Mouse (Mus musculus) MEL (cell line): Measurements from ENCODE around the gene Arhgef33. TPM values are rescaled to one million over a fixed set of nuclear protein-coding genes. Genes with fewer than 3 reads are reported as not detected.

ENCODE experiments used
- DNase-seq: peaks from one replicate; pipeline ENCODE4 v3.0.0; 2011; ENCODE audit warnings: low read depth, low spot score
- H3K27ac ChIP-seq: 2 replicates; pipeline ENCODE4 v1.5.1; 2012; ENCODE audit warnings: low read depth, mild to moderate bottlenecking, control low read depth, low read length, moderate library complexity; ENCODE audit not compliant: control insufficient read depth
- H3K27me3 ChIP-seq, 2 experiments: fragments of 150-350 bp in 1 of 2; sonication (generic) in 1 of 2; 2 replicates each; pipeline ENCODE4 v1.6.1; 2012; ENCODE audit warnings: low read length in 2 of 2, mild to moderate bottlenecking in 2 of 2, improper control_type of control experiment in 1 of 2, moderate library complexity in 1 of 2; ENCODE audit not compliant: insufficient read depth in 2 of 2, control insufficient read depth in 1 of 2
- H3K36me3 ChIP-seq, 2 experiments: 2 replicates each; pipeline ENCODE4 v1.6.1; 2012 to 2014; ENCODE audit warnings: low read length in 2 of 2, improper control_type of control experiment in 1 of 2, inconsistent platforms in 1 of 2, mild to moderate bottlenecking in 1 of 2; ENCODE audit not compliant: insufficient read depth in 2 of 2, control insufficient read depth in 1 of 2
- H3K4me1 ChIP-seq, 2 experiments: fragments of 150-350 bp in 1 of 2; sonication (generic) in 1 of 2; 2 replicates each; pipeline ENCODE4 v1.6.1; 2012; ENCODE audit warnings: low read length in 2 of 2, improper control_type of control experiment in 1 of 2, mild to moderate bottlenecking in 1 of 2; ENCODE audit not compliant: insufficient read depth in 2 of 2, control insufficient read depth in 1 of 2
- H3K4me3 ChIP-seq, 2 experiments: fragments of 150-350 bp in 1 of 2; sonication (generic) in 1 of 2; 2 replicates each; pipeline ENCODE4 v1.5.1; 2012; ENCODE audit warnings: low read depth in 2 of 2, low read length in 2 of 2, mild to moderate bottlenecking in 2 of 2, moderate library complexity in 2 of 2, control low read depth in 1 of 2, improper control_type of control experiment in 1 of 2; ENCODE audit not compliant: control insufficient read depth in 1 of 2, insufficient read depth in 1 of 2
- H3K79me2 ChIP-seq: 2 replicates; pipeline ENCODE4 v1.6.1; 2012; ENCODE audit warnings: mild to moderate bottlenecking, low read length, moderate library complexity; ENCODE audit not compliant: control insufficient read depth, poor library complexity, insufficient read depth
- H3K9ac ChIP-seq: 2 replicates; pipeline ENCODE4 v1.6.1; 2012; ENCODE audit warnings: low read depth, mild to moderate bottlenecking, control low read depth, low read length, moderate library complexity; ENCODE audit not compliant: control insufficient read depth, poor library complexity, severe bottlenecking
- H3K9me3 ChIP-seq: fragments of 150-350 bp; sonication (generic); replicated peaks from 2 replicates; pipeline ENCODE4 v1.6.1; 2012; ENCODE audit warnings: mild to moderate bottlenecking, low read length, improper control_type of control experiment, moderate library complexity; ENCODE audit not compliant: insufficient read depth
- BHLHE40 ChIP-seq: IDR thresholded peaks from 2 replicates; pipeline ENCODE4 v1.6.1; 2012; ENCODE audit warnings: low read depth, mild to moderate bottlenecking, inconsistent platforms, low read length, improper control_type of control experiment, borderline replicate concordance
- CHD1 ChIP-seq: IDR thresholded peaks from 2 replicates; pipeline ENCODE4 v1.6.1; 2012; ENCODE audit warnings: low read depth, mild to moderate bottlenecking, inconsistent platforms, low read length, improper control_type of control experiment
- CHD2 ChIP-seq: IDR thresholded peaks from 2 replicates; pipeline ENCODE4 v1.6.1; 2011; ENCODE audit warnings: low read length, improper control_type of control experiment
- CTCF ChIP-seq, 3 experiments: IDR thresholded peaks in 2 of 3; conservative IDR thresholded peaks in 1 of 3; 2 replicates each; pipeline ENCODE4 v1.5.1; 2011 to 2012; ENCODE audit warnings: low read length in 3 of 3, low read depth in 2 of 3, mild to moderate bottlenecking in 2 of 3, improper control_type of control experiment in 1 of 3, inconsistent platforms in 1 of 3, mixed read lengths in 1 of 3, moderate library complexity in 1 of 3; ENCODE audit not compliant: control insufficient read depth in 1 of 3, insufficient read depth in 1 of 3, poor library complexity in 1 of 3, severe bottlenecking in 1 of 3
- E2F4 ChIP-seq: IDR thresholded peaks from 2 replicates; pipeline ENCODE4 v1.6.1; 2011; ENCODE audit warnings: low read depth, low read length, improper control_type of control experiment, borderline replicate concordance
- ELF1 ChIP-seq: IDR thresholded peaks from 2 replicates; pipeline ENCODE4 v1.6.1; 2014; ENCODE audit warnings: low read depth, mild to moderate bottlenecking, inconsistent platforms, low read length, improper control_type of control experiment, moderate library complexity
- EP300 ChIP-seq, 2 experiments: IDR thresholded peaks; 2 replicates each; pipeline ENCODE4 v1.6.1; 2011; ENCODE audit warnings: improper control_type of control experiment in 2 of 2, low read length in 2 of 2, low read depth in 1 of 2, mild to moderate bottlenecking in 1 of 2
- ETS1 ChIP-seq: IDR thresholded peaks from 2 replicates; pipeline ENCODE4 v1.6.1; 2012; ENCODE audit warnings: low read depth, mild to moderate bottlenecking, inconsistent platforms, low read length, improper control_type of control experiment, moderate library complexity
- GABPA ChIP-seq: IDR thresholded peaks from 2 replicates; pipeline ENCODE4 v1.6.1; 2012; ENCODE audit warnings: low read depth, mild to moderate bottlenecking, inconsistent platforms, low read length, improper control_type of control experiment, moderate library complexity
- HCFC1 ChIP-seq: IDR thresholded peaks from 2 replicates; pipeline ENCODE4 v1.6.1; 2012; ENCODE audit warnings: low read depth, mild to moderate bottlenecking, inconsistent platforms, low read length, improper control_type of control experiment, moderate library complexity
- KAT2A ChIP-seq: conservative IDR thresholded peaks from 2 replicates; pipeline ENCODE4 v1.6.1; 2012; ENCODE audit warnings: low read depth, low read length, improper control_type of control experiment, inconsistent platforms
- MAFK ChIP-seq: IDR thresholded peaks from 2 replicates; pipeline ENCODE4 v1.6.1; 2011; ENCODE audit warnings: low read depth, mild to moderate bottlenecking, low read length, improper control_type of control experiment, borderline replicate concordance
- MAX ChIP-seq: IDR thresholded peaks from 2 replicates; pipeline ENCODE4 v1.6.1; 2011; ENCODE audit warnings: low read length, improper control_type of control experiment
- MAZ ChIP-seq: IDR thresholded peaks from 2 replicates; pipeline ENCODE4 v1.6.1; 2012; ENCODE audit warnings: low read depth, mild to moderate bottlenecking, inconsistent platforms, low read length, improper control_type of control experiment
- MEF2A ChIP-seq: IDR thresholded peaks from 2 replicates; pipeline ENCODE4 v1.6.1; 2014; ENCODE audit warnings: low read depth, mild to moderate bottlenecking, inconsistent platforms, low read length, improper control_type of control experiment; ENCODE audit not compliant: poor library complexity, insufficient replicate concordance, severe bottlenecking; ENCODE audit errors: extremely low read depth
- MXI1 ChIP-seq: IDR thresholded peaks from 2 replicates; pipeline ENCODE4 v1.6.1; 2011; ENCODE audit warnings: mild to moderate bottlenecking, low read depth, low read length, improper control_type of control experiment
- NELFE ChIP-seq: IDR thresholded peaks from 2 replicates; pipeline ENCODE4 v1.6.1; 2011; ENCODE audit warnings: low read depth, low read length, improper control_type of control experiment
- POLR2A ChIP-seq, 2 experiments: IDR thresholded peaks; 2 replicates each; pipeline ENCODE4 v1.6.1; 2011 to 2012; ENCODE audit warnings: low read length in 2 of 2, mild to moderate bottlenecking in 2 of 2, control low read depth in 1 of 2, improper control_type of control experiment in 1 of 2, low read depth in 1 of 2, moderate library complexity in 1 of 2; ENCODE audit not compliant: control insufficient read depth in 1 of 2, insufficient read depth in 1 of 2, poor library complexity in 1 of 2
- POLR2AphosphoS5 ChIP-seq: IDR thresholded peaks from 2 replicates; pipeline ENCODE4 v1.6.1; 2012; ENCODE audit warnings: low read depth, borderline replicate concordance, mild to moderate bottlenecking, inconsistent platforms, low read length, moderate library complexity, mixed read lengths
- TCF12 ChIP-seq: IDR thresholded peaks from 2 replicates; pipeline ENCODE4 v1.6.1; 2014; ENCODE audit warnings: low read depth, mild to moderate bottlenecking, inconsistent platforms, low read length, improper control_type of control experiment, moderate library complexity
- USF2 ChIP-seq, 2 experiments: IDR thresholded peaks; 2 replicates each; pipeline ENCODE4 v1.6.1; 2011 to 2012; ENCODE audit warnings: improper control_type of control experiment in 2 of 2, low read length in 2 of 2, borderline replicate concordance in 1 of 2, inconsistent platforms in 1 of 2, low read depth in 1 of 2, mild to moderate bottlenecking in 1 of 2; ENCODE audit not compliant: insufficient read depth in 1 of 2
- ZC3H11A ChIP-seq: IDR thresholded peaks from 2 replicates; pipeline ENCODE4 v1.6.1; 2012; ENCODE audit warnings: low read depth, mild to moderate bottlenecking, inconsistent platforms, low read length, improper control_type of control experiment
- ZKSCAN1 ChIP-seq: IDR thresholded peaks from 2 replicates; pipeline ENCODE4 v1.6.1; 2012; ENCODE audit warnings: low read depth, mild to moderate bottlenecking, inconsistent platforms, low read length, improper control_type of control experiment, moderate library complexity
- ZMIZ1 ChIP-seq: IDR thresholded peaks from 2 replicates; pipeline ENCODE4 v1.6.1; 2012; ENCODE audit warnings: low read depth, mild to moderate bottlenecking, inconsistent platforms, low read length, improper control_type of control experiment, moderate library complexity
- polyA plus RNA-seq, 2 experiments: library from polyadenylated mRNA; stranded (reverse) in 1 of 2; unstranded in 1 of 2; fragments of >175 nt in 1 of 2; fragments of >200 nt in 1 of 2; gene quantifications; 2 replicates each; pipeline versions ENCODE4 v1.2.1 to v1.2.4; 2012; ENCODE audit warnings: low replicate concordance in 2 of 2, low read depth in 1 of 2; ENCODE audit not compliant: insufficient read length in 2 of 2, insufficient read depth in 1 of 2, missing spikeins in 1 of 2
- total RNA-seq: library from RNA; depleted of rRNA; stranded (reverse); fragments of 300-350 nt; gene quantifications from 2 replicates; pipeline ENCODE4 v1.2.3, GENCODE M21; 2012

The Arhgef33 gene
- total and polyA plus RNA-seq, 3 experiments = 0.08 TPM; not detected in 2

DNA sequence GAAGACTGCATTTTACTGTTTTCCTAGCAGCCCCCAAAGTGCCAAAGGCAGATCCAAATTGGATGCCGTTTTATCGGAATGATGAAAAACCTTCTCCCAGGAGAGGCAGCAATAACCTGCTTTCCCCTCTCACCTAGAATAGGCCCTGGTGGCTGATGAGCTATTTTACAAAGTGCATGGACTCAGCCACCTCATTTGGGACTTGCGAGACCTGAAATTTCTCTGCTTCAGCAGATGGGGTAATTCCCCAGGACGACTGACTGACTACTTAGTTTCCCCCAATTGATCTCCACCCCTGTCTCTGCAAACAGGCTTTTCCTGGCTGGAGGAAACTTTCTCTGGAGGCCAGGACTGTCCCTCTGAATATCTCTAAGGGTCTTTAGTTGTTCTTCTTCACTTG lies 15.8 kb downstream of the Arhgef33 start:
- peaks cover 0 to 4% of the 10 kb centered on the region in 2 experiments; a peak in 1 of 4 replicates for H3K4me1 ChIP-seq
- H3K9me3 ChIP-seq = no peaks in the 10 kb centered on the region
- H3K4me3 ChIP-seq = no peak overlapping the region
- H3K36me3 ChIP-seq = no peaks in the 10 kb centered on the region
- peaks cover 0 to 8% of the 10 kb centered on the region in 2 experiments; a peak in 1 of 4 replicates for H3K27me3 ChIP-seq
- no peak overlapping the region for H3K9ac ChIP-seq
- TF ChIP-seq NELFE (no peak), POLR2AphosphoS5 (no peak), ZC3H11A (no peak), USF2 (IDR thresholded peaks at IDR 0.05; ENCODE audit: borderline replicate concordance in 1 of 2, insufficient read depth in 1 of 2, low read depth in 1 of 2, low read length in 2 of 2) (no peak), ZKSCAN1 (no peak)
- TF ChIP-seq, all 39 proteins: peak for 0
- no peaks in the 10 kb centered on the region for H3K79me2 ChIP-seq
- no peak overlapping the region for H3K27ac ChIP-seq
- no peak for DNase-seq

DNA sequence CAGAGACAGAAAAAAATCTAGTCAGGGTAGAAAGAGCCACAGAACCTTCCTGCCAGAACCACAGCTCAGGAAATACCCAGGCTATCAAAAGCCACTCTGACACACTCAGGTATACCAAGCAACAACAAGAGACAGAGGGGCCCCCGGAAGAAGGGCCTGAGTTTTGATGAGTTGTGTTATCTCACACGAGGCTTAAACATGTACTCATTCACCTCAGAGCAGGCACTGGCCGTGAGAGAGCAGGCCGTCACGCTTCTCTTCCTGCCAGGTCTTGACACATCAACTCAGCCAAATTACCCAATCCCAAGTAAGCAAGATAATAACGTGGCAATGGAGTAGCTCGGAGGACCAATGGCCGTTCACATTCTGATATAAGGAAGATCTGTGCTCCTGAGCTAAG lies 16.5 kb downstream of the Arhgef33 start:
- H3K9ac ChIP-seq = no peak overlapping the region
- no peaks in the 10 kb centered on the region for H3K9me3 ChIP-seq
- no peaks in the 10 kb centered on the region for H3K36me3 ChIP-seq
- DNase-seq = no peak
- no peak overlapping the region for H3K4me3 ChIP-seq
- H3K27ac ChIP-seq = no peak overlapping the region
- no peaks in the 10 kb centered on the region for H3K79me2 ChIP-seq
- TF ChIP-seq ELF1 = no peak
- no peak for TF ChIP-seq MAZ
- no peak for TF ChIP-seq CHD1
- no peak for TF ChIP-seq CHD2
- TF ChIP-seq HCFC1 = no peak
- TF ChIP-seq MAFK = no peak
- no peak for TF ChIP-seq NELFE
- no peak for TF ChIP-seq ZMIZ1
- no peak for TF ChIP-seq MEF2A
- no peak for TF ChIP-seq TCF12
- no peak for TF ChIP-seq KAT2A
- peaks cover 0 to 4% of the 10 kb centered on the region in 2 experiments; a peak in 1 of 4 replicates for H3K4me1 ChIP-seq
- H3K27me3 ChIP-seq = peaks cover under 1 to 6% of the 10 kb centered on the region in 2 experiments; a peak in 2 of 4 replicates

DNA sequence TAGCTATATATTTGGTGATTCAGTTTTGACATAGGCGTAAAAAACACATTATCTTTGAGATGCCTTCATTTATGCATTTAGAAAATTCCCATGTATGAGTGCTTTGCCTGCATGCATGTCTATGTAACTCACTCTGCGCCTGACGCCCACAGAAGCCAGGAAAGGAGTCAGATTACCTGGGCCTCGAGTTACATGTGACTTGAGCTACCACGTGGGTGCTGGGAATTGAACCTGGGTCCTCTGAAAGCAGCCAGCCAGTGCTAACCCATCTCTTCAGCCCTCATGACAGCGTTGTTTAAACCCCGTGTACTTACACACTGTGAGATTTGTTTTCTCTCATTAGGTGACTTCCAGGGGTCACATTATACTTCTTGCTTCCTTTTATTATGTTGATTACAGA lies 17.3 kb downstream of the Arhgef33 start:
- Histone ChIP-seq H3K4me1 (peaks cover 0 to 4% of the 10 kb centered on the region in 2 experiments; a peak in 1 of 4 replicates), H3K79me2 (no peaks in the 10 kb centered on the region), H3K4me3 (no peak overlapping the region), H3K9ac (no peak overlapping the region), H3K27me3 (peaks cover 2 to 4% of the 10 kb centered on the region in 2 experiments; a peak in 2 of 4 replicates), H3K36me3 (no peaks in the 10 kb centered on the region), H3K27ac (no peak overlapping the region), H3K9me3 (no peaks in the 10 kb centered on the region)
- TF ChIP-seq BHLHE40 (no peak), E2F4 (no peak), ZKSCAN1 (no peak), ETS1 (no peak), MAX (no peak), EP300 (IDR thresholded peaks at IDR 0.05; ENCODE audit: low read depth in 1 of 2, low read length in 2 of 2) (no peak), MAZ (no peak), POLR2AphosphoS5 (no peak), GABPA (no peak), MXI1 (no peak), POLR2A (IDR thresholded peaks at IDR 0.05; ENCODE audit: control insufficient read depth in 1 of 2, insufficient read depth in 1 of 2, low read depth in 1 of 2, low read length in 2 of 2, poor library complexity in 1 of 2) (no peak), TCF12 (no peak), CTCF (IDR thresholded peaks at IDR 0.05 in 2 of 3, conservative IDR thresholded peaks at IDR 0.05 in 1 of 3; ENCODE audit: control insufficient read depth in 1 of 3, insufficient read depth in 1 of 3, low read depth in 2 of 3, low read length in 3 of 3, poor library complexity in 1 of 3, severe bottlenecking in 1 of 3) (no peak)
- DNase-seq = no peak
